Mouse (Mus musculus): Measurements from ENCODE around the gene Chrm3.
"Not testable (repeated sequence)": the region's sequence is repeated elsewhere in the genome, so short reads cannot be mapped to it uniquely, and the experiment has no call there.

Chrm3 gene

DNA sequence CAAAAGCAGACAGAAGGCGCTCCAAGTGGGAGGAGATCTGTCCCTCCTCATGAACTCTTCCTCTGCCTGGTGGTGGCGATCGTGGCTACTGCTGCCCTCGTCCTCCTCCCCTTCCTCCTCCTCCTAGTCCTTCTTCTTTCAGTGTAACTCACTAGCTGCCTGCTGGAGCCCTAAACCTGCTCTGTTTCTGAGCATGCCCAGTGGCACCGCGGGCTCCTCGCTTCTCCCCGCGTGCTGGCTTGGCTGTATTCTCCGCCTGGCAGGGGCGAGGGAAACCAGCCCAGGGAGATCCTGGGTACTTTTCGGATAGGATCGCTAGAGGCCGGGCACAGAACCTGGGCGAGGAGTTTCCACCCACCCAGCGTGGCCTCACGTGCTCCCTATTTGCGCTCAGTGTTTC lies at the start of gene Chrm3:
TSS of gene Chrm3 (minus strand) at position 71 of the 400 bp plus-strand sequence.
- peak; percentile 47 to 58 for DNase-seq

DNA sequence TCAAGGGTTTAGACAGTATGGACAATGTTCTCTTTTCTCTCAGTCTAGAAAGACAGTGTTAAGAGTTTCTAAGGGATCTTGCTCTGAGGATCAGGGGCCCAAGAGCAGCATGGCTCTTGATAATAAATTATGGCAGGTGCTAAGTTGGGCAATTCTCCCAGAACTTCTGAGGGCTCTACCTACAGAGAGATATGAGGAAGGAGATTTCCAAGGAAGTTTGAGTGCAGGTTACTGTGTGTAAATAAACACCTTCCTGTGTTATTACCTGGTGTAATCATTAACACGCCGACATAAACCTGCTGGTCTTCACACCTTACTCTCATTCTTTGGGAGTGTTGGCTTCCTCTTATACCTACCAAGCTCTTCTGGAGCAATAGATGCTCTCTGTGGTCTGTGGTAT lies 33.7 kb upstream of the Chrm3 start:
- DNase-seq, result no peak

DNA sequence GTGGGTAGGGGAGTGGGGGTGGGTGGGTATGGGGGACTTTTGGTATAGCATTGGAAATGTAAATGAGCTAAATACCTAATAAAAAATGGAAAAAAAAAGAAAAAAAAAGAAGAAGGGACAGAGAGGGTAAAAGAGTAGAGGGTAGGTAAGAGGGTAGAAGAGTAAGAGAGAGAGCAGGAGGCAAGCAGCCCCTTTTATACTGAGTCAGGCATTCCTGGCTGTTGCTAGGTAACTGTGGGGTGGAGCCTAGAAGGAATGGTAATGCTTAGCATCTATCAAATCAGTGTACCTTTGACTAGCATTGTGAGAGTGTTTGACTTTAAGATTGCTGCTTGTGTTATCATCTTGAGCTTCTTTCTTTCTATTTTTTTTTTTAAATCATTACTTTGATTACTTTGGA lies 14.8 kb upstream of the Chrm3 start:
- DNase-seq, result not testable (repeated sequence)

DNA sequence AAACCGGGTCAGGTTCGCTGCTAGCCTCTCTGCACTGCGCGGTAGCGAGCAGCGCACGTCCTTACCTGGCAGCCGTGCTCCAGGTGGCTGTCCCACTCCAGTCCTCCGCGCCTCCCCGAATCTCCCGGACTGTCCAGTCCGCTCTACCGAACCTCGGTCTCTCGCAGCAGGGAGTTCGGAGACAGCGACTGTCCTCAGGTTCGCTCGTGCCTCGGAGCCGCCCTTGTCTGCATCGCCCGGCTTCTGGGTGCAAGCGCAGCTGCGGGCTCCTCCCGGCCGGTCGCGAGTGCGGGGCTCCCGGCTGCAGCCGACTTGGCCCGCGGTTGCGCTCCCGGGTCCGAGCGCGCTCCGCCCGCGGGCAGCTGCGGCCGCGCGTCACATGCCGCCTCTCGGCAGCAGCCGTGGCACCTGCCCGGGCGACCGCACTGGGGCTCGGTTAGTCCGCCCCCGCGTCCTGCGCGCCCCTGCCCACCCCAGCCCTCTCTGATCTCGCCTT lies 400 bp downstream of the Chrm3 start:
- DNase-seq, result peak in 1 of 2 experiments; percentile 17

DNA sequence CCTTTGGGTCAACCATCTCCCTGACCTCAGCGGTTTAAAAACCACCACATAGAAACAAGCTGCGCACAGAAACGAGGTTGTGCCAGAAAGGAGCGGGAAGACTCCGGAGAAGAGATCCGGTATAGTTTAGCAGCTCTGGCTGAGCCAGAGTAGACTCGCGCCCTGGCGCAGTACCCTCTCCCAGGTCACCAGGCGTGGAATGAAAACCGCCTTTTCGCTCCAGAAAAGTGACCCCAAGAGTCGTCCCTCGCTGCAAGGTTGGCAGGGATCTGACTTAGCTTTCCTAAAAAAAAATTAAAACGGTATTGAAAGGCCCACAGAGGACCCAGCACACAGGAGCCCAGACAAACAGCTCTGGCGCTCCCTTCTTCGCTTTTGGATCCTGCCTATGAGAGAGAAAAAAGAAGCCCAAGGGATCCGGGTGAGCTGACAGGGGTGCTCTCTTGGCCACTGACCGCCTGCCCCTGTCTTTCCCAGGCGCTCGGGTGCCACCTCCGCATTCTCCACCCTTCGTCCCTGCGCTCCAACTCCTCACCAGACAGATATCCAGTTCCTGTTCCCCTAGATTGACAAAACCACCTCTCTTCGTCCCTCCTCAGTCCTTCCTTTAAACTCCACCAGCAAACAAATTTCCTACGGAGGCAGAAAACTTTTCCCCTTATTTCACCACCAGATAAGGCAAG lies 990 bp downstream of the Chrm3 start:
- DNase-seq, result peak in 1 of 2 experiments; percentile 7

DNA sequence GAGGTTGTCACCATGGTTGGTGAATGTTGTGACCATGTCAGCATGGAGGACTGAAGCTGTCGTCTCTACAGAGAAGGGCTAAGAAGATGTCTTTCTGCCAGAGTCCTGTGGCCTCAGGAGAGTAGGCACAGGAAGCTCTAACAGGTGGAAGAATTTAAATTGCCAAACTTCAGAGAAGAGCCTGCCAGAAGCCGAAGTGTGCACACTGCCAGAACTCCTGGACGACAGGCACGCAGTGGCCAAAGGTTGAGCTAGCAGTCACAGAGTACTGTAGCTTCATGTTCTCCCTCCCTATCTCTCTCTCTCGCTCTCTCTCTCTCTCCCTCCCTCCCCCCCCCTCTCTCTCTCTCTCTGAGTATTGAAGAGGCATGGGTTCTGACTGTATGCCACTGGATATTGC lies 4.9 kb downstream of the Chrm3 start:
- DNase-seq, result peak; percentile 49 to 50

DNA sequence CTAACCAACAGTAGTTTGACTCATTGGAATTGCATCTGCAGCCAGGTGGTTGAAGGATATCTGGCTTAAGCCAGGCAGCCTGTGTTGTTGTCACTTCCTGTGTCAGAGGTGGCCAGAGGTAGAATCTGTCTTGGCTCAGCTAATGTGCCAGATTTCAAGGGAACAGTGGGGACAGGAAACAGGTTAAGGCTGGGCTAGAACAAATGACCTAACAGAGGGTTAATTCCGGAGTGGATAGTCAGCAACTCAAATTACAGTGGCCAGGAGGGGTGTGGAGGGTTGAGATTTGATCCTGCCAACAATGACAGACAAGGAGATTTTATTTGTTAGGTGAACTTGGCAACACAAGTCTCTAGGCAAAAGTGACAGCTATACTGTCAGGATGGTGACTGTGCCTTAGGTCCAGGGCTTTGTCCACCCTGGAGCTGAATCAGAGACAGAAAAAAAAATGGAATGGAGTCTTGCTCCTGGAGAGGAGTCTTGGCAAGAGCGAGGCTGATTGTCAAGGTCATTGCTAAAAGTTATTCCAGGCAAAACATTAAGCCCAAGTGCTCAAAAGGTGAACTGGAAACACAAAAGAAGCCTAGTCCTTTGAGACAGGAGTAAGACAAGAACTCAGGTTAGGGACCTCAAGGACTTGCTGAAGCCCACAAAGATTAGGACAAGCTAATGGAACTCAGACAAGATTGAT lies 5.6 kb downstream of the Chrm3 start:
- DNase-seq, result peak; percentile 12 to 25

DNA sequence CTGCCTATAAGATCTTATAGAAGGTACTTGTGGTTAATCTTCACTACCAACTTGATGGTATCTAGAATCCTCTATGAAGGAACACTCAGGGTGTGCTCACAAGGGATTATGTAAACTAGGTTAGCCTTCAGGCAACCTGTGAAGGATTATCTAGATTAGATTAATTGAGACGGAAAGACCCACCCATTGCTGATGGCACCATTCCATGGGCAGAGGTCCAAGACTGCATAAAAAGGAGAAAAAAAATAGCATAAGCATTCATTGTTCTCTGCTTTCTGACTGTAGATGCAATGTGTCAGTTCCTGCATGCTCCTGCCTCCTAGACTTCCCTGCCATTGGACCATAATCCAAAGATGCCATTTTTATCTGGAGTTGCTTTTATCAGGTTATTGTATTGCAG lies 8.5 kb downstream of the Chrm3 start:
- DNase-seq, result no peak

DNA sequence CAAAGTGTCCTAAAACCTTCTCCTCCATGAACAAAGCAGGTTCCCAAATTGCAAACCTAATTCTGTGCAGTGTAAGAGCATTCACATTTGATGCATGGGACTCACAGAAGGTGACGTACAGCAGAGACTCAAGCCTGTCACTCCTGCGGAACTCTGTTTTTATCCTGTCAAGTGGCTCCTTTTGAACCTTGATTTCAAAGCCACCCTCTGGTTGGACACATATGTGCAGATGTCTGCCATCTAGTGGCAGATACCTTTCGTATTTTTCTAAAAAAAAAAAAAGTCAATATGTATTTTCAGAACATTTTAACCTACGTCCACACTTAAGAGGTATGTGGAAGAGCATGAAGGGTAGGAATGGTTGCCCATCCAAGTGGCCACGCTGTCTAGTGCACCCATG lies 16.3 kb downstream of the Chrm3 start:
- no peak for DNase-seq

DNA sequence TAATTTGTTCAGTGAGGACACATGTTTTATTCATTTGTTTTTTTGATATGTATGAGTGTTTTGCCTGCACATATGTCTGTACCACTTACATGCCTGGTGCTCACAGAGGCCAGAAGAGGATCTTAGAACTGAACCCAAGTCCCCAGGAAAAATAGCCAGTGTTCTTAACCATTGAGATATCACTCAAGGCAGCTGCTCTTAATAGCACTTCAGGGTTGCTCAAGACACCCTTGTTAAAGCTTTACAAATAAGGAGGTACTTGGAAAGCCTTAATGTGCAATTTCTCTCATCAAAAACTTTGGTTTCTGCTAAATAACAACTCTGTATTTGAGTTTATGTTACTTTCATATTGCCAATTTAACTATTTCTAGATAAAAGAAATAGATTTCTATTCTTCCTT lies 25.1 kb downstream of the Chrm3 start:
- no peak for DNase-seq

DNA sequence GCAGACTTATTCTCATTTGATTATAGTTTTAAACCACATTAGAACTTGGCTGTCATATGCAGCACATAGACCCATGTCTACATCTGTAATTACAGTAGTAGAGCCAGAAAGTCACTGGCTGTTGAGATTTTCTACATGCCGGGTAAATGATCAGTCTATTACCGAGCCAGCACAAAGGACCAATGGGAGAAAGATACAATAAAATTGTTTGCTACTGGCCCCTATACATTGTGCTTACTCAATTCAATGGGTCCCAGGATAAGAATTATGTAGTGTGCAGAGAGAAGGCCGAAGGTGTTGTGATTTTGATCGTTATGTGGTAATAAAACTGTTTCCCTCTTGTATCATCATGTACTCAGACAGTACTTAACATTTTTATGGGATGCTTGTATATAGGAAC lies 27.9 kb downstream of the Chrm3 start:
- DNase-seq, result no peak

DNA sequence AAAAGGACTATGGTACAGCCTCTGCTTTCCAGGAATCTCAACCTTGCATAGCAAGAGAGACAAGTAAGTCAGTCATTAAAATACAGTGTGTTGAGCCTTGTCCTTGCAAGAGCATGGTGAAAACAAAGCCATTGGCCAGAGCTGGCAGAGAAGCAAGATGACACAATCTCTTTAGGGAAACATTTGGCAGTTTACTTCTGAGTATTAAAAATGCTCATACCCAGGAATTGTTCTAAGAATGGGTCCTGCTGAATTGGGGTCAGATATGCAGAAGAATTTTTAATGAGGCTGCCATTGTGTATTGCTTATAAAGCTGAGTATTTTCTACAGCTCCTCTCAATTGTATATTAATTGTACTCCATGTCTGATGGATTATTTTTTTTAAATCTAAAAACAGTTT lies 50.8 kb downstream of the Chrm3 start:
- DNase-seq, result peak in 1 of 2 experiments; percentile 1

DNA sequence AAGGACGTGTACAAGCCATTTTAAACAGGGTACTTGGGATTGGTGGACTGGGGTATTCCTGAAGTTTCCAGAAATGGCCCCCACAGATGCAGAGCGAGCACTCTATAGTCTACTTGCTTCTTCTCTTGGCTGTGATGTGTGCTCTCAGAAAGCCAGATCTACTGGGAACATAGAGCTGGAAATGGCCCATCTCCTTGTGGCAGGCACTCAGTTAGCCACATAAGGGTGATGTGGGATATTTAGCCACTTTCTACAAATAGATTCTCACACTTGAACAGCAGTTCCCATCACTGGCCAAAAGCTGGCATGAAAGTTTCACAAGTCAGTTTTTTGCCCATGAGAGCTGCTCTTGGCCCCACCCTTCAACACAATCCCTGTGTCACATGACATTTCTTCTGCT lies 65.5 kb downstream of the Chrm3 start:
- DNase-seq, result no peak

DNA sequence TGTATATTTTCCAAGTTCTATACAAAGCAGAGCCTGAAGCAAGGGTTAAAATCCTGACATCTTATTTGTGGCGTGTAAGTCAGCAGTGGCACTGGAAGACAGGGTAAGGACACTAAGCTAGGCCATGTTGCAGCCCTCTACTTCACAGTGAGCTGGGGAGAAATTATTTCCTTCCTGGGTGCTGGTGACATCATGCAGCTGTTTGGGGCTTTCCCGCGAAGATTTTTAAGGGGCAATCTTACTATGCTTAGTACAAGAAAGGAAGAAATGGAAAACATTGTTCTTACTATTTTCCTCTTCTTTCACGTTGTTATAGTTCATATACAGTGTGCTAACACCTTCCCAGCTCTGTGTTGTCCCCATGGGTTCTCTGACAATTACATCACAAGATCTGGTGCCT lies 76.3 kb downstream of the Chrm3 start:
- DNase-seq, result no peak

DNA sequence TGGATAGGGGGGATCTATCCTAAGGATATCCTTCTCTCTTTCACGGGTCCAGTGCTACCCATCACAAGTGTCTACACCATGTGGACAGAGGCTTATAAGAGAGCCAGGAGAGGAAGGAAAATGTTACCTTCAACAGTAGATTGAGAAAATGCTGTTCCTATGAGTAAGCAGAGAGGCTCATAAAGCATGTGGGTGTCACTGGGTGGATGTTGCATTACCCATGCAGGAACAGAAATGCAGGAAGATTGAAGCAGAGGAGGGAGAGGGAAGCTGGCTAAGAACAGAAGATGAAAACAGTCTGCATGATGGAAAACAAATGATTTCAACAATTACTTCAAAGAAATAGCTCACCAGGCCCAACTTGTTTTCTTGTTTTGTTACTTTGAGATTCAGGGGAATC lies 85.7 kb downstream of the Chrm3 start:
- no peak for DNase-seq

DNA sequence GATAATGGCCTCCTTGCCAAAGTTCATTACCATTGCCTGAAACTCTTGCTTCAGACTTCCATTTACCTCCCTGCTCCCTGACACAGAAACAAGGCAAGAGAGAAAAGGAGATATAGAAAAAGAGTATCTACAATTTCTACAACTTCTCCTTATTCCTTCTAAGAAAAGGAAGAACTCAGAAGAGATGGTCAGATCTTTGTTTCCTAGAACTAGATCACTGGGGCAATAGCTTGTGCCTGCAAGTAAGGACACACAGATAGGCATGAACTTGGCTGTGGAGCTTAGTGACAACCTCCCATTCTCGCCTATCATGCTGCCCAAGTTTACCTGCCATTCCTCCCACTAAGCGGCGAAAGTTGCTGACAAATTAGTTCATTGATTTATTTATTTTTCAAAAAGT lies 96.9 kb downstream of the Chrm3 start:
- no peak for DNase-seq

DNA sequence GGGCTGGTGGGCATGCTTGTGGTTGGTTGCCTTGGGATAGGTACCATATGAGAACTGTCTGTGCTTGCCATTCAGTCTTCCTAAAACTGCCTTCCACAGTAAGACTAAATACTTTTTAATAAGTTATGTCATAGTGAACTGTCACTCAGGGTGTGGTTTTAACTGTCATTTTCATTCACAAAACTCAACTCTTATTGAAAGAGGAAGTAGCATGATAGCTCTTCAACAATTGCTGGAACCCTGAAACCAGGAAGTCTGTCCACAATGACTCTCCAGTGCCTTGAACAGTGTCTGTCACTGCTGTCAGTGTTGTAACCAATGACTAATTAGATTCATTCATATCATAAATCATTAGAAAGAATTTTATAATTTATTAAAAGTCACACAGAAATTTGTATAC lies 107.6 kb downstream of the Chrm3 start:
- no peak for DNase-seq

DNA sequence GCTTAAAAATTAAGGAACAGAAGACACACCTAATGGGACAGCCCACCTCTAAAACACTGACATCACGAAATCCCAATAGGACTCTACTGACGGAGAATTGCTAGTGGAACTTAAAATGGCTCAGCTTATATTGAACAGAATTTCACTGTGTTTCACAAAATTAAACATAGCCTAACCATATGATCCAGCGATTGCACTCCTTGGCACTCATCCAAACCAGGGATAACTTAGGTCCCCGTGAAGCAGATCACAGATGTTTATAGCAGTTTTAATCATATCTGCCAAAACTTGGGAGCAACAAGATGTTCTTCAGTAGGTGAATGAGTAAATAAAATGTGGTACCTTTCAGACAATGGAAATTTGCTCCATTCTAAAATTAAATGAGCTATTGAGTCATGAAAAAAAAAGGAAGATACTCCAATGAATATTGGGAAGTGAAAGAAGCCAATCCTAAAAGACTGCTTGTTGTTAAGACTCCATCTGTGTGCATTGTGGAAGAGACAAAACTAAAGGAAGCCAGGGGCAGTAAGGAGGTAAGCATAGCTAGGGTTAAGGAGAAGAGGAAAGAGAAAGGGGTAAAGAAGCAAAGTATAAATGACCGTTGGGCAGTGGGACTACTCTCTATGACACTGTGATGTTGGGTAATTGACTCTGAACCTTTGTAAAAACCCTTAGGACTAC lies 109.0 kb downstream of the Chrm3 start:
- DNase-seq, result no peak

DNA sequence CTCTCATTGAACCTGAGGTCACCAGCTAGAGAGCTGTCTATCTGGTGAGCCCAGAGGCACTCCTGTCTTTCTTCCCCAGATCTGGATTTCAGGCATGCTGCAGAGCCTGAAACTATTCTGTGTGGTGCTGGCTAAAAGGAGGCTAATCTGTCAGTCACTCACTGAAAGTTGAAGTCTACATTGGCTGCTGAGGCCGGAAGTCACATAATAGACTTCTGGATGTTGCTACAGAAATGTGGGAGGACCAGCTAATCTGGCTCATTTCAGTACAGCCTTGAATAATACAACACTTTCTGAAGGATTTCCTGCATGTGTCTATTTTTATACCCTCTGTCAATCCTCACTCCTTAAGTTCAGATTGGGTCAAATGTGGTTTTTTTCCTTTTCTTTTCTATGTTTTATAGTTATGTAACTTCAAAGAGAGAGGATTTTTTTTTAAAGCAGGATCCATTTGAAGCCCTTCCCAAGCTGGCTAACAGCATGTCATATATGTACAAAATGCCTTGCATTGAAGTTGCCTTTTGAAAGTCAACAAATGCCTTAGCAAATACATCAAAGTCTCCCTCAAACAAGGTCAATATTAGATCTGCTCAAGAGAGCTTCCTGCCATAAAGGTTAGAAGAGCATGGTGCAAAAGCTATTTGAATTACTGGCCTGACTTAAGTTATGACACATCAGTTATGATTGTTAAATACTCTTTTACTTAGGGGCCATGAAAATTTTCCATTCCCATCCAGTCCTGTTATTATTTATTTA lies 116.2 kb downstream of the Chrm3 start:
- DNase-seq, result peak; percentile 10 to 33

DNA sequence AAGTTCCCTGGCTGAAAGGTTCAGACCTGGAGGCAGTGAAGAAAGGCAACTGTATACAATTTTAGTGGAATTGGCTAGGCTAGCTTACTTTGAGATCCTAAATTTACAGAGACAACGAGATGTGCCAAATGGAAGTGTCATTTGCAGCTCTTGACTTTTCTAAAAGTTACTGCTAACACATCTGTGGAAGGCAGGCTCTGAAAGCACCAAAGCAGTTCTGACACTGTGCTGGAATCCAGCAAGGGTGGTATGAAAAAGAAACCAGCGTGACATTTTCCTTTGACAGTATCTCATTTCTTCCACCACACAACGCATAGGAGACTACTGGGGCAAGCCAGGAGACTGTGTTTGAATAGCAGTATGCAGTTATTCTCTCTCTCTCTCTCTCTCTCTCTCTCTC lies 120.4 kb downstream of the Chrm3 start:
- no peak for DNase-seq

DNA sequence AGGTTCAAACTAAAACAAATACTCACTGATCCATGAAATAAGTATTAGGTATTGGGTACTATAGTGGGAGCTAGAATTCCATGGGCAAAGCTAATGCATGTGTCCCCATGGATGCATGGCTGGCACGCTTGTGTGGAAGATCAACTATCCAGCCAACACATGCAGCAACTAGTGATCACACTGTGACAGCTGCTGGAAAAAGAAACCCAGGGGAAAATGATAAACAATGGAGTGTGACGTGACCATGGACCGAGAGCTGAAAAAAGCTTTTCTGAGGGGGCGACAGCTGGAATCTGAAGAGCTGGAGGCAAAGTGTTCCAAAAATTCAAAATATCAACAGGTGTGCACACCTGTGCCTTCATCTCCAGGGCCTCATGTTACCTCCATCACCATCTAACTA lies 120.8 kb downstream of the Chrm3 start:
- no peak for DNase-seq

DNA sequence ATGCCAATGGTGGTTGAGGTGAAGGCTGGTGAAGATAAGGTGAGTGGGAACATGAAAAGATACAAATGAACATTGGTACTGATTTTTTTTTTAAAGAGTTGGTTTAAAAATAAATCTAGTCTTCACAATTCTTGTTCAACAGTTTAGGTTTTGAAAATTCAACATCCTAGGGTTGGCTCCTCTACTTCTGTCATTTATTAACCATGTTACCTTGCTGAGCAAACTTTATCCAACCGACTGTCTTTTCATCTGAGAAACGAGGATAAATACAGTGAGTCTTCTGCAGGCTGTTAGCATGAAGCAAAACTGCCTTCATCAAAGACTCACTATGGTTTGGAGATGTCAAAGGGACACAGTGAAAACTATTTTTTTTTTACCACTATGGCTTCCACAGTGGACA lies 123.0 kb downstream of the Chrm3 start:
- peak; percentile 4 to 17 for DNase-seq

DNA sequence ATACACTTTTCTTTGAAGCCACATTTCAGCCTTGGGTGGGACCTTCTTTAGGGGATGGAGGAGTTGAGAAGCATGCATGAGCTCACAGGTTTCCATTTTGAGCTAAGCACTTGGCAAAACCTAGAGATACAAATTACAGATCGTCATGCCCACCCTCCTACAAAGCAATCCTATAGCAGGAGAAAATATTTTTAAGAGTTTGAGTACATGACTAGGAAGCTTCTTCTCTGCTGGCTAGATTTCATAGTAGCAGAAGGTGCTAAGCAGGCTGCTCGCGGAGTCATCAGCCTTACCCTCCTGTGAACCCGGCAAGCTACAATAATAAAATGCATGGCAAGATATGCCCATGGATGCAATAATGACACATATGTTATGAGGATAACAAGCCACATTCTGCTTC lies 124.4 kb downstream of the Chrm3 start:
- no peak for DNase-seq
